Mouse (Mus musculus) urinary bladder, postnatal 4 days (tissue): ENCODE measurements around the gene Fate1.
A peak's percentile ranks its signal among the peaks of the same experiment; 100 is the strongest.
"Not testable (repeated sequence)": the region's sequence is repeated elsewhere in the genome, so short reads cannot be mapped to it uniquely, and the experiment has no call there.

ENCODE experiments used
- DNase-seq, 2 experiments: peaks; one replicate each; pipeline ENCODE4 v3.0.0; 2021 to 2022; ENCODE audit warnings: low spot score in 2 of 2

The Fate1 gene

DNA sequence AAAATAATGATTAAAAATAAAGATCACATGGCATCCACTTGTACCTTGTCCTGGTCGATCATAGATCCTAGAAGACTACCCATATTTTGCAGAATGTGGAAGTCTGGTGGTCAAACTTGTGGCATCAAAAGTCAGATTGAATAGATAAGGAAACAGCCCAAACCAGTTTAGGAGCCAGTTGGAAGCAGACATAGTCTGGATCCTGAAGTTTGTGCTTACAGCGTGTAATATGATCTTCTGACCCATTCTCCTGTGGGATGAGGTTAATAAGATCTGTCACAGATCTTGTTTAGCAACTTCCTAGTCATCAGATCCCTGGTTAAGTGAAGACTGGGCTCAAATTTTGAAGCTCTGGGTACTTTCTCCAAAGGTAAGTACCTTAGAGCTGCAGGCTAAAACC is at the start of gene Fate1:
Fate1 (plus strand) TSS at position 301 of the 400 bp plus-strand sequence.
- DNase-seq: no peak

DNA sequence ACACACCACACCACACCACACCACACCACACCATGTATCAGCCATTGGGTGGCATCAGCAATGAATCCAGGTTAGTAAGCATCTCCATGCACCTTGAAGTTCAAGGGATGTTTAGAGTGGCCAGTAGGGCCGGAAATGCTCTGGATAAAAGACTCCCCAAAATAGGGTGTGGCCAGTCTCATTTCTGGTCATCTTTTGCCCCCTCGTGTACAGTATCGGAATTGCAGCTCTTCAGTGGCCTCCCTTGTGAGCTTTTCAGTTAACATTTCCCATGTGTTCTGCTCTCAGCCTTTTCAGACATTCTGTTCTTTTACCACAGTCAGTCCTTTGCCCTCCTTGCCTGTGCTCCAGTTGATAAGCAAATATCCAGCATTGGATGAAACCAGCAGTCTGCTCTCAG is 26.2 kb upstream of the Fate1 start:
- DNase-seq: no peak

DNA sequence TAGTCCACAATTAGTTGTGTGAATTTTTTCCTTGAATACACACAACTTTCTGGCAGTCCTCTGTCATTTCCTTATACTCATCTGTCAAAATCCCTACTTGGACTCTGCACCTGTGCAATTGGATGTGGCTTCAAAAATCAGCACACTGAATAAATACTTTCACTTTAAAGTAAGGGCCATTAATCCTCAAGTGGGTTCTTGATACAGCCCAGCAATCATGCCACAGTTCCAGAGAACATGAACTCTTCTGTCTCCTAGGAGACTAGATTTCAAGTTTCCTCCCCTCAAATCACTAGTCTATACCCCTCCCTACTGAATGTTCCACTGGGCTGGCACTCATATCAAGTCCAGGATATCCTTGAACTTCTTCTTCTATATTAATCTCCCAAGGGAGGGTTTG is 14.4 kb upstream of the Fate1 start:
- no peak for DNase-seq

DNA sequence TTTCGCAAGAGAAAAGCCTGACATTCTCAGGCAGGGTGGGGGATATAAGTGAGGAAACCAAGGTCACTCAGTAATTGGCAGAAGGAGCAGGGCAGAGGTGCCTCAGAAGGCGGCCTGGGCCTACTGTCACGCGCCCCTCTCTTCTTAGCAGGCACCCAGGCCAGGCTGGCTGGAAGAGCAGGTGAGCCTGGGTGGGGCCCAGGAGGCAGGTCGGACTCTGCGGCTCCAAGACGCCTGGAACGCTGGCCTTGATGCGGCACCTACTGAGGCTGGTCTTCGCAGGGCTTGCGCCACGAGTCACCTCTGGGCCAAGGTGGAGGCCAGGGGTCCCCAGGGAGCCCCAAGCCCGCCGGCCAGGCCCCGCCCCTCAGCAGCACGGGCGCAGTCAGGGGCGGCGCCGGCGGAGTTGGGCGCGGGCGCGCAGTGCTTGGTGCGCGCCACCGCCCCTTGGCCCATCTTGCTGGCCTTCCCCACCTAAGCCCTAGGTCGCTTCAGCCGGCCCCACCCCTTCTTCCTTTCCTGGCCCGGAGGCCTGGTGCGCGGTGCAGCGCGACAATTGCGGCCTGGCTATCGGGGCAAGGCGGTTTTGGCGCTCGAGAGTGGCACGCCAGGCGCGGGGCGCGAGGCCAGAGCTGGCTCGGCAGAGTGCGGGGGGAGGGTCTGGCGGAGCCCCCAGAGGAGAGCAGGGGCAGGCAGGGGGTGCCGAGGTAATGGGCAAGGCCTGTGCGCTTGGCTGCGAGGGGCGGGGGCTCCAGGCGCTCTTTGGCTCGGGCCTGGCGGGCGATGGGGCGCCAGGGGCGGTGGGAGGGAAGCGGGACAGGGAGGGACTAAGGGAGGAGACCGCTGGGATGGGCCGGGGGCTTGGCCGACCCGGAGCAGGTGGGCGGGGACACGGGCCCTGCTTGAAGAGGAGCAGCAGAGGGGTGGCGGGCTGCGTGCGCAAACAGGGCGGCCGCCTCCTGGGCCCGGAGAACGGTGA is 10.4 kb upstream of the Fate1 start, which contains the start of gene Prrg3:
Prrg3 (plus strand) TSS at position 552 of the 979 bp plus-strand sequence.
- peak; percentile 66 to 76 for DNase-seq

DNA sequence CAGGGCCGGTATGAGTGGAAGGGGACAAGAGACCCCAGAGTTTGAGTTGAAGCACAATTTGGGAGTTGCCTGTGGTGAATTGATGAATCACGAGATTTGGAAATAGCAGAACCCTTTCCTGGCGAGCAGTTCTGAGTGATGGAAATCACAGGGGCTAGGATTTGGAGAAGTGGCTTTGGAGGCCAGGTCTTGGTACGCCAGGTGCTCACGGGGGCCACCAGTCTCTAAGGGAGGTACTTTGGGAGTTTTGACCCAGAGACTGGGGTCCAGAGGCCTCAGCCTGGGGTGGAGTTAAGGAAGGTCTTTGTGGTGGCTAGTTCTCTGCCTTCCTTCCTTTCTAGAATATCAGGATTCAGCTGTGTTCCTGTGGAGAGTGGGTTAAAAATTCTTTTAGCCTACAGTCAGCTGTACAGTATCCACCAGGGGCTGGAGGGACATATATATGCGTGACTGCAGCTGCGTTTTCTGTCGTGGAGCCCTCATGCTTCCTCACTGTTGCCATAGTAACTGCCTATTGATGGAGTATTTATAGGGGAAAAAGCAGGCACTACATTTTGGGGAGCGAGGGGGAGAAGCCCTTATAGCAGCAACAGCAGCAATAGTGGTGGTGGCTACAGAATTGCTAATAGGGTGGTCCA is 9.4 kb upstream of the Fate1 start:
- DNase-seq: no peak

DNA sequence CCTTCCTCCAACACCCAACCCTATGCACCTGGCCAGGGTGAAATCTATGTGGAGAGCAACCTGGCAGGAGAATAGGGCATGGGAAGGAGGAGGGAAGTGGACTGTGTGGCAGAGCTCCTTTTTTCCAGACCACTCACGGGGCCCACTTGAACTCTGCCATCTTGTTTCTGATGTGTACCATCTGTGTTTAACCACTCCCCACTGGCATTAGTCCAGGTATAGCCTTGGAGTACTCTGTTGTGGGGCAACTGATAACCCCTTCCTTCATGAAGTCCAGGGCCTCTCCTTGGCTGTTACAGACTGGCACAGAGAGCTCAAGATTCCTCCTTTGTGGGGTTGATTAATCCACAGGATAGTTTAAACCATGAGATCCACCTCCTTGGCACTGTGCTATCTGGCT is 4.6 kb upstream of the Fate1 start:
- DNase-seq: no peak

DNA sequence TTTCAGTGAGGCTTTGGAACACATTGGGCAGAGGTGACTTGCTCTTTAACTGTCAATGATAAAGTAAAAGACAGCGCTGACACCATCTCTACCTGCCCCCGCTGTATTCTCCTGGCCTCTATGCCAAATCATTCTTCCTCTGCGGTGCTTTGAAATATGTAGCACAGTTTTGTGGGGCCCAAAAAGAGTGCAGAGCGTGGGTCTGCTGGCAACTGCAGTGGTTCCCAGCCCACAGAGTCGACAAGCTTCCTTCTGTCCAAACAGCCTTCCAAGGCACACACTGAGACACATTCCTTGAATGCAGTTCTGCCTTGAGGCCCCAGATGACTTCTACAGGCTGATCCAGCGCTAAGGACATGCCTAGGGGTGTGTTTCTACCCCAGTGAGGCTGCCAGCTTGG is 4.0 kb upstream of the Fate1 start:
- DNase-seq: no peak

DNA sequence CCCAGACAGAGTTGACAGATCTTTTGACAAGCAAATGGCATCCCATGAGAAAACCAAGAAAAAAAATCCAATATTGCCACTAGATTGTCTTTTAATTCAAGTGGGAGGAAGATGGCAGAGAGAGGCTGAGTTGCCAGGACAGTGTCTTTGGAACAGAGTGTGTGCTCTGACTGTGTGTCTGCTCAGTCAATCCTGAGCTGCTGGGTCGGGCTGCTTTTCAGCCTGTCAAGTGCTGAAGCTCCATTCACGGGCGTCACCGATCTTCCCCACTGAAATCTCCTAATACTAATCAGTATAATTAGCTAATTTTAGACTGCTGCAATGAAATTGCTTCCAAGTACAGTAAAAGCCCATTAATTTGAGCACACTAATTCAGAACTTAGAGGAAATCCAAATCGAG is 1.5 kb upstream of the Fate1 start:
- no peak for DNase-seq

DNA sequence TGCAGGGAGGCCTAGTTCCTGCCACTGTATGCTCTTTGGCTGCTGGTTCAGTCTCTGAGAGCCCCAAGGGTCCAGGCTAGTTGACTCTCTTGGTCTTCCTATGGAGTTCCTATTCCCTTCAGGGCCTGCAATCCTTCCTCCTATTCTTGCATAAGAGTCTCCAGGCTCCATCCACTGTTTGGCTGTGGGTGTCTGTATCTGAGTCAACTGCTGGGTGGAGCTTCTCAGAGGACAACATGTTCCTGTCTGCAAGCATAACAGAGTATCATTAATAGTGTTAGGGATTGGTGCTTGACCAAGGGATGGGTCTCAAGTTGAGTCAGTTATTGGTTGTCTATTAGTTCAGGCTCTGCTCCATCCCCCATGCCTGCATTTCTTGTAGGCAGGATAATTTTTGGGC is 4.9 kb downstream of the Fate1 start:
- not testable (repeated sequence) for DNase-seq

DNA sequence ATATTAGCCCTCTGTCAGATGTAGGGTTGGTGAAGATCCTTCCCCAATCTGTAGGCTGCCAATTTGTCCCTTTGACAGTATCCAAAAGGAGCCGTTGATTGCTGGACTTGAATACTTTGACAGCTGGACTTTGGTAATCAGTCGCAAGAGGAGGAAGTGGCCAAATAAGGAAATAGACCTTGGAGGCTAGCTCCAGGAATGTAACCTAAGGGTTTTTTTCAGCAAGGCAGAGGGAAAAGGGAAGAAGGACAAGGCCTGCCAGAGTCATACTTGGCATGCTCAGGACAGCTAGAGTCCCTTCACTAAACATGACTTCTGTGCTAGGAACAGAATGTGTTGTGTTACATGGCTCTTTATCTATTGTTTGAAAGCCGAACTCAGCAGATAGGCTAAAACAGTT is 7.7 kb downstream of the Fate1 start:
- DNase-seq: no peak

DNA sequence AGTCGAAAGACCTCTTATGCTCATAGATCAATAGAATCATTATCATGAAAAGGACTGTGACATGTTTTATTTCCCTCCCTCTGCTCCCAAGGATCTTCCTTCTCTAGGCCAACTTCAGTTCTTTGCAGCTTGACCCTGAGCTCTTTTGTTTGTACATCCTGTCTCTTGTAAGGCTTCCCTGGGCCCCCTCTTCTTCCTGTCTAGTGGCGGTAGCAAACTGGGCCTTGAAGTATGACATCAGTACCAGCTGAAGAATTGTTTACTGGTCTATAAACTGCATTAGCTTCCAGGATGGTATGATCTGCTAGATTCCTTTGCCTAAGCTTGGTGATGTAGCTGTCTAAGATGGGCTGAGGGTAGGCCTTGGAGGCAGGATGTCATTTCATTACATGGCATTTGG is 8.5 kb downstream of the Fate1 start:
- DNase-seq: no peak

DNA sequence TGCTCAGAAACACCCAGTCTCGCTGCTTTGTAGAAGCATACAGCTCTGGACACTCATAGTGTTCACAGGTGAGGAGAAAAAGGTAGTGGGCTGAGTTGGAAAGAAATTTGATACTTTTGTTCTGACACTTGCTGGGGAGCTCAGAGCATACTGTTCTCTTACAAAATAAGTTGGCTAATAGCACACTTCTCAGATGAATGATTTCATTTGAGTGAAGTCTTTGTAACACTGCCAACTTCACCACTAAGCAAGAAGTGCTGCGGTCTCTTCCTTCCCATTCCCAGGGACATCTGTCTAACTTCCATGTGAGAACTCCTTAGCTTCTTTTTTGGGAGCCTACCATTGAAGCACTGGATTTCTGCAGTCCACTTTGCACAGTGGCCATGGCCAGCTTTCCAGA is 10.4 kb downstream of the Fate1 start:
- no peak for DNase-seq

DNA sequence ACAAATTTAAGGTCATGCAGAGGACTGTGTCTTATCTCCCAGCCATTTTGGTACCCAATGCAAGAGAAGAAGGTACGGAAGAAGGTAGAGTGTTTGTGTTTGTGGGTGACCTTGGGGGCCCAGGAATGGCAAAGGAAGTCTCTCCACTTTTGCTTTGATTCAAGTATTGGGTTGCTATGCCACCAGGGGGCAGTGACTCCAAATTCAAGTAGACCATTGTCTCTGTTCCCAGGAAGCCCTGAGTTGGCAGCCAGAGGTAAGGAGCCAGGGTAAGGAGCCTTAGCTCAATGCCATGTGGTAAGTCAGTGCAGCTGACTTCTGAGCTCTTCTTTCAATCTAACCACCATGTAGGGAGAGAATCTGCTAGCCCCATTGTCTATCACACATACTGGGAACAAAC is 11.0 kb downstream of the Fate1 start:
- DNase-seq: no peak

DNA sequence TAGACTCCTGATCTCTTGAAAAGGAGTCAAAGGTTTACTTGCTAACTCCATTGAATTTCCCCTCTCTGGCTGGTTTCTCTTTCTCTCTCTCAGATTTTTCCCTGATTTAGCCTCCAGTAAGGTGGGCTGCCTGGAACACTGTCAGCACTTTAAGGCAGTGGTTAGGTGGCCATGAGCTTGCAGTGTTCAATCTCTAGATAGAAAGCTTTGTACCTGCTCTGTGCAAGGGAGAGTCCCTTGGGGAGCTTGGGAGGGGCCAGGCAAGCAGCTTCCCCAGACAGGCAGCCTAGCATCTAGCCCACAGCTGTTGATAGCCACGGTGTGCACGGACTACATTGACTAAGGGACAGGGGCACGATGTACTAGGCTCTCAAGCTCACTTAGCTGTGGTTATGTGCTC is 18.8 kb downstream of the Fate1 start, which contains the start of gene Cnga2:
Cnga2 (plus strand) TSS at position 301 of the 400 bp plus-strand sequence.
- no peak for DNase-seq

DNA sequence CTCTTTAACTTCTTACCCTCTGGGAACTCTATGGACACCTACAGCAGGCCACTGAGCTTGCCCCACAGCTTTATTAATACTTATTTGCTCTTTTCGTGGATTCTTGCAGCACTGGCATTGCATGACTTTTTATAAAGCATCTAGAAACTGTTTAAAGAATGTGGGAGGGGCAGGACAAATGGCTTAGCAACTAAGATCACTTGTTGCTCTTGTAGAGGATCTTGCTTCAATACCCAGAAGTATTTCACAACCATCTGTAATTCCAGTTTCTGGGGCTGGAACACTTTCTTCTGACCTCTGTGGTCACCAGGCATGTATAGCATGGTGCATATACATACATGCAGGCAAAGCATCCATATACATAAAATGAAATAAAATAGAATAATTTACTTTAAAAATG is 23.2 kb downstream of the Fate1 start:
- no peak for DNase-seq

DNA sequence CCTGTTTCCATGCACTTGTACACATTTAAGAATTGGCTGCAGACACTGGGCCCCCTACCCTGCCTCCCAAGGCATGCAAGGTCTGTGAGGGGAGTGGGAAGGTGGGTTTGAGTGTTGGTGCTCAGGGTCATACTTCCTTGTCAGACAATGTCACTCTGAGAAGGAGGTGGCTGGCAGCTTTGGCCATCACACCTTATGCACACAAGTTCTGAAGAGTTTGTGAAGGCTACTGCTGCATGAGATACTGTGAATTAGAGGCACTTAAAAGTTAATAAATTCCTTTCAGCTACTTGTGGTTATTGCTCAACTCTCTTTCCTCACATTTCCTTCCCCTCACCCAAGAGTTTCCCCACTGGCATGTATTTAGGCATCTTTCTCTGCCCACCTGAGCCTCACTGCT is 37.1 kb downstream of the Fate1 start:
- DNase-seq: no peak

DNA sequence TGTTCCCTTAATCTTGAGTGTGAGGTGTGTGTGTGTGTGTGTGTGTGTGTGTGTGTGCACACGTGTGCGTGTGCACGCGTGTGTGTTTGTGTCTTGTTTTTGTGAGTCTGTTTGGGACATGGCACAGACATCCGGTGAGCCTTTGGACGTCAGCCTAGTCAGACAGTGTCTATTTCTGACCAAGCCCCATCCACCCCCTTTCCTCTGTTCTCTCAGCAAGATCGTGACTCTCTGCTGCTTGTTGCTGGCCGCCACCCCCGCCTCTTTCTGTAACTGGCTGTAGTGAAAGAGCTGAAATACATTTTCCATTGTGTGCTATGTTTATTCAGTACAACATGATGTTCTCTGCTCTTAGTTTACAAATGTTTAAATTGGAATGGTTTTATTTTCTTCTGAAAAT is 39.5 kb downstream of the Fate1 start:
- no peak for DNase-seq

DNA sequence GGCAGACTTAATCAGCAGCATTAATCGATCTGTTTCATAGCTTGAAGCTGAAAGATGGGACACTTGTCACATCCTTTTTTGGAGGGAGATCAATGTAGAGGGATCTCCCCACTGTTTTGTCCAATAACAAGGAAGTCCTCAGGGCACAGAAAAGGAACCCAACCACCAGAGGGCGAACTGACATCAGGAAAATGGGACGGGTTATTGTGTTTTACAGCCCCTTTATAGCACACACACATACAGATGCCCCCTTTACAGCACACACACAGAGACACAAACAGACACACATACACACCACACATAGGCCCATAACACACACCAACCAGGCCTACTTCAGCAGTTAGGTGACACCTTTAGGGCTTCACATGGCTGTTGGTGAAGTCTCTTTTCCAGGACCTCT is 40.0 kb downstream of the Fate1 start:
- no peak for DNase-seq

DNA sequence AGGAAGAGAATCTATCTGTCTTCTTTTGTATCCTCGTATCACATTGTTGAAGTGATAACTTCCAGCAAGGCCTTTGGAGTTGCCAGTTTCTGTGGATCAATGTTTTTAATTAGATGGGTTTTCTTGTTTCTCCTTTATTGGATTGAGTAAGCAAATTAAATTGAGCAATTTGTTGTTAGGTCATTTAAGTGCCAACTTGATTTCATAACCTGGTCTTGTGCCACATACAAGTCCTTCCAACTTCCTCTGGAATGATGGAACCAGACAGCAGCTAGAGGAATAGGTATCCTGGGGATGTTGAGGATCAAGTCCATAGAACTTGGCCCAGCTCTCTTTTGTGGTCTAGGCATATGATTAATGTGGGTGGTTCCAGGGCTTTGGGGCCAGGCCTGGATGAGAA is 49.5 kb downstream of the Fate1 start:
- DNase-seq: no peak

DNA sequence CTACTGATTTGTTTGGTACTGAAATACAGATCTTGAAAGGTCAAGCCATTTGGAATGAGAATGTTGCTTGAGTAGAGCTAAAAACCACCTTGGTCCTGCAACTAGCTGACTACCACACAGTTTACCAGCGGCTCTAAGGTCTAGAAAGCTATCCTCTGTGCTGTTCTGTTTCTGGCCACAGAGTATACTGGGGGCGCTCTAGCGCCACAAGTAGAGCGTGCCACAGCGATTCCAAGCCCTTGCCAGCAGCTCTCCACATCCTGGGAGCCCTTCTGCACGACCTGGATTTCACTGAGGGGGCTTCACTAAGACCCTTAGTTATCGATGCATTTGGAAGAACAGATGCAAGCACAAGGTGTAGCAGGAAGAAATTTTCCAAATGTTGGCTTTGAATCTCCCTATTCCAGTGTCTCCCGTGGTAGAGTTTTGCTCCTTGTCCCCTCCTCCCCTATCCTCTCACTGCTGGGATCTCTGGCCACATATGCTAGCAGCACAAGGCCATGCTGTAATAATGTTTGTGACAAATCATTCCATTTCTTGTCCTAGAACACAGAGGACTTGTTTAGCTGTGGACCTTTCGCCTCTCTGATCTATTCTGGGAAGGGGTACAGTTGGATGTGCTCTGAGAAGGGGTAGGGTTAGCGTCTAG is 50.1 kb downstream of the Fate1 start:
- peak in 1 of 2 experiments; percentile 16 for DNase-seq

DNA sequence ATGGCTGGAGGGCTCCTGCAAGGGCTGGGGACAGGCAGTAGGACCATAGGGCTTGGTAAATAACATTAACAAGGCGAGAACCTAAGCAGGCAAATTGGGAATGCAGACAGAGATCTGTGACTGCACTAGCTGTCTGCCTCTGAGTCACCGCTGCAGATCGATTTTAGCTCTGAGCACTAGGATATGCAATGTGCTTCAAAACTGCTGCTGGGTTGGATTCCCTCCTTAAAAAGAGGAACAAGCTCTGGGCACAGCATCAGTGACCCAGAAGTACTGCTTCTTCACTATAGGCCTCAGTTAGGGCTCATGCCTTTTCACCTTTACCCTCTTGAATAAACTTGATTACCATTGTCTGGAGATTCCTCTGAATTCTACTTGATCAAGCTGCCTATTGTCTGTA is 50.8 kb downstream of the Fate1 start:
- no peak for DNase-seq
